Mouse (Mus musculus) G1E (cell line): ENCODE data around the gene Atxn7l1.

Experiments used
- CTCF ChIP-seq: IDR thresholded peaks from 2 replicates; pipeline ENCODE4 v1.5.1; 2012; ENCODE audit warnings: low read depth, low read length, inconsistent platforms, mixed read lengths
- GATA1 ChIP-seq: IDR thresholded peaks from 2 replicates; pipeline ENCODE4 v1.6.1; 2012; ENCODE audit warnings: borderline replicate concordance, low read length, inconsistent platforms, mixed read lengths
- GATA2 ChIP-seq: IDR thresholded peaks from 2 replicates; pipeline ENCODE4 v1.6.1; 2012; ENCODE audit warnings: low read depth, low read length, inconsistent platforms, borderline replicate concordance
- POLR2AphosphoS5 ChIP-seq: IDR thresholded peaks from 2 replicates; pipeline ENCODE4 v1.6.1; 2012; ENCODE audit warnings: low read depth, low read length, inconsistent platforms; ENCODE audit not compliant: insufficient replicate concordance
- TAL1 ChIP-seq: conservative IDR thresholded peaks from 2 replicates; pipeline ENCODE4 v1.6.1; 2012; ENCODE audit warnings: low read depth, low read length, inconsistent platforms, mixed read lengths

DNA sequence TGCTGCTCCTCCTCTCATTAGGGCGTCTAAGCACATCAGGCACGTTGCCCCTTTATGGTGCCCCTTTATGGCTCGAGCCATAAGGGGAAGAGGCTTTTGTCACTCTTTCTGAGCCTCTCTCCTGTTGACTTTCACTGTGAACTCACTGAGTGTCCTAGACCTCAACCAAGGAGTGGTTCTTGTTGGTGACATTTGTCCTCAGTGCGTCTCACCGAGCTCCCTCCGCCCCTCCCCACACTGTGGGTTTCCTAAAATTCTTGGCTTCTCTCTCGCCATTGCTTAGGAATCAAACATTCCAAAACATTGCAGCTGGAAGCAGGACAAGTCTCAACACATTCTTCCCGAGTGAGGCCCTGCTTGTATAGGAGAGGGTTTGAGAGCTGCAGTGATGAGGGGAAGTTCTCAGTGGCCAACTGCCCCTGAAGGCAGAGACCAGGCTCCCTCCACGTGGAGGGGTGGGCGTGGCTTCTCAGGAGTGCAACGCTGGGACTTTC, 46.0 kb downstream of the Atxn7l1 start:
- TF ChIP-seq CTCF (no peak), POLR2AphosphoS5 (no peak), GATA1 (no peak), TAL1 (no peak), GATA2 (no peak)
